Mouse (Mus musculus) right cerebral cortex, postnatal 36 days (tissue): ENCODE results near the gene Spag5.

Experiments
- DNase-seq, 2 experiments: peaks; one replicate each; pipeline ENCODE4 v3.0.0; 2022; ENCODE audit warnings: low spot score in 2 of 2, mixed read lengths in 1 of 2

Spag5 gene

GRCm38 (mm10) chr11:78322860-78323259 is 21.5 kb downstream of the Spag5 start, which contains the start of gene Aldoc:
TSS of gene Aldoc (plus strand) at chr11:78322968.
- DNase-seq: peak; percentile 75 to 82

- DNase-seq: peak in 1 of 2 experiments; percentile 28
Measured at GRCm38 (mm10) chr11:78324000-78324785, 22.9 kb downstream of the Spag5 start.

GRCm38 (mm10) chr11:78324965-78325364 is 23.6 kb downstream of the Spag5 start:
- no peak for DNase-seq

- DNase-seq: no peak
Measured at GRCm38 (mm10) chr11:78327215-78327614, 25.9 kb downstream of the Spag5 start.

GRCm38 (mm10) chr11:78327634-78328511 is 26.5 kb downstream of the Spag5 start, which contains the start of gene Pigs:
TSS of gene Pigs (plus strand) at chr11:78328415.
- peak; percentile 93 to 94 for DNase-seq

GRCm38 (mm10) chr11:78328512-78329056 is 27.3 kb downstream of the Spag5 start:
- no peak for DNase-seq

- DNase-seq: no peak
Measured at GRCm38 (mm10) chr11:78332676-78333075, 31.3 kb downstream of the Spag5 start.

- DNase-seq: no peak
Measured at GRCm38 (mm10) chr11:78333992-78334391, 32.7 kb downstream of the Spag5 start.

- no peak for DNase-seq
Measured at GRCm38 (mm10) chr11:78337040-78337439, 35.7 kb downstream of the Spag5 start.

- DNase-seq: no peak
Measured at GRCm38 (mm10) chr11:78341702-78342101, 40.4 kb downstream of the Spag5 start.

GRCm38 (mm10) chr11:78343381-78344327 is 42.3 kb downstream of the Spag5 start, which contains the start of gene Unc119:
TSS of gene Unc119 (plus strand) at chr11:78343482.
- peak; percentile 37 to 53 for DNase-seq

GRCm38 (mm10) chr11:78344328-78344889 is 43.1 kb downstream of the Spag5 start:
- no peak for DNase-seq

GRCm38 (mm10) chr11:78344890-78345715 is 43.8 kb downstream of the Spag5 start:
- DNase-seq: no peak

- no peak for DNase-seq
Measured at GRCm38 (mm10) chr11:78345801-78346200, 44.5 kb downstream of the Spag5 start.

- DNase-seq: no peak
Measured at GRCm38 (mm10) chr11:78346326-78347069, 45.2 kb downstream of the Spag5 start.

GRCm38 (mm10) chr11:78347070-78347754 is 45.9 kb downstream of the Spag5 start:
- no peak for DNase-seq

- DNase-seq: no peak
Measured at GRCm38 (mm10) chr11:78347908-78348307, 46.6 kb downstream of the Spag5 start.

- no peak for DNase-seq
Measured at GRCm38 (mm10) chr11:78348474-78348873, 47.1 kb downstream of the Spag5 start.
